28 mouse cellular contexts compared by ENCODE assay signal in genomic region chr17:36971172-36971850, GRCm38 (mm10). TPM values are rescaled to one million over a fixed set of nuclear protein-coding genes. Genes with fewer than 3 reads are reported as not detected.
DNase-seq lines count a peak whose midpoint lies in the region; ATAC-seq and TF ChIP-seq lines count a peak whose summit lies in the region.
"Had no signal": no experiment of that assay in that cellular context is flagged by ENCODE, and none has a peak within 500 bp of the region (broad histone marks: within the 10 kb centered on the region; RNA-seq: fewer than 3 reads in every experiment).

No protein-coding gene starts in this region.

- ATAC-seq in frontal cortex, adult (ENCODE audit: low TSS enrichment): peak; percentile 93
- peak; percentile 78 for ATAC-seq in common myeloid progenitor, adult 5-6 weeks (replicated peaks; ENCODE audit: low read depth, poor library complexity, severe bottlenecking)
- ATAC-seq in neural tube, embryonic 15.5 days (ENCODE audit: low FRiP score): no peak
- ATAC-seq: Patski had no signal

- no peak overlapping the region for H3K27ac ChIP-seq in CH12.LX (ENCODE audit: insufficient read depth, low read depth)
- no peak overlapping the region for H3K27ac ChIP-seq in neural tube, embryonic 15.5 days (replicated peaks)
- H3K27ac ChIP-seq: embryonic facial prominence, embryonic 15.5 days; limb, embryonic 10.5 days; midbrain, embryonic 10.5 days; neural tube, embryonic 13.5 days had no signal

- H3K4me1 ChIP-seq in CH12.LX (ENCODE audit: control insufficient read depth in 1 of 2, insufficient read depth in 2 of 2): peaks cover 0 to 11% of the 10 kb centered on the region in 2 experiments; a peak in 2 of 4 replicates
- no peaks in the 10 kb centered on the region for H3K4me1 ChIP-seq in neural tube, embryonic 15.5 days
- H3K4me1 ChIP-seq: embryonic facial prominence, embryonic 15.5 days; limb, embryonic 10.5 days; midbrain, embryonic 10.5 days; neural tube, embryonic 13.5 days had no signal

- no peaks in the 10 kb centered on the region for H3K36me3 ChIP-seq in CH12.LX (replicated peaks in 1 of 2; ENCODE audit: control insufficient read depth in 1 of 2, insufficient read depth in 1 of 2, low read length in 1 of 2)
- H3K36me3 ChIP-seq in neural tube, embryonic 15.5 days: no peaks in the 10 kb centered on the region
- H3K36me3 ChIP-seq: embryonic facial prominence, embryonic 15.5 days; limb, embryonic 10.5 days; midbrain, embryonic 10.5 days; neural tube, embryonic 13.5 days had no signal

- WGBS in neural tube, embryonic 15.5 days: 90% methylated on average over 6 of the region's 6 CpGs

- H3K4me2 ChIP-seq in CH12.LX (ENCODE audit: insufficient read depth, low read depth, poor library complexity, severe bottlenecking): no peak overlapping the region
- no peak overlapping the region for H3K4me2 ChIP-seq in neural tube, embryonic 15.5 days
- H3K4me2 ChIP-seq: embryonic facial prominence, embryonic 15.5 days; neural tube, embryonic 13.5 days had no signal

- no peaks in the 10 kb centered on the region for H3K79me2 ChIP-seq in CH12.LX (replicated peaks; ENCODE audit: control insufficient read depth, extremely low read depth, insufficient read depth, poor library complexity, severe bottlenecking)

- in situ Hi-C loops in CH12.LX (cut with MboI; ENCODE audit: low pct_ligation_motif_present, low pct_unique_long_range_greater_than_20kb, low sequenced_read_pairs): no loop called here

- DNase-seq in frontal cortex, postnatal 14 days (ENCODE audit: low spot score in 2 of 2): no peak
- DNase-seq in CH12.LX (ENCODE audit: extremely low read depth): no peak
- DNase-seq in naive thymus-derived CD4-positive, alpha-beta T cell, adult 2 months (ENCODE audit: low read depth): peak; percentile 54
- no peak for DNase-seq in lung, postnatal 25 days (ENCODE audit: low spot score)
- DNase-seq in urinary bladder, postnatal 10 days (ENCODE audit: low spot score): no peak
- DNase-seq: adrenal gland, postnatal 36 days; cerebellum, adult 18-20 months; cerebellum, postnatal 25 days; heart, adult 18-20 months; kidney, postnatal 4 days; layer of hippocampus, adult 9-11 months; liver, postnatal 0 days; lung, postnatal 14 days had no signal

- dilution Hi-C loops in CH12.LX (cut with MboI; ENCODE audit: extremely low pct_ligation_motif_present, extremely low pct_unique_long_range_greater_than_20kb, low sequenced_read_pairs): no loop called here

- TF ChIP-seq POLR2A in CH12.LX (IDR thresholded peaks at IDR 0.05; ENCODE audit: low read depth, low read length): no peak

- H3K9me3 ChIP-seq in CH12.LX (replicated peaks; ENCODE audit: low read length): no peaks in the 10 kb centered on the region
- H3K9me3 ChIP-seq in neural tube, embryonic 15.5 days (replicated peaks): no peaks in the 10 kb centered on the region
- H3K9me3 ChIP-seq: embryonic facial prominence, embryonic 15.5 days; limb, embryonic 10.5 days; midbrain, embryonic 10.5 days; neural tube, embryonic 13.5 days had no signal

- H3K9ac ChIP-seq in CH12.LX (ENCODE audit: insufficient read depth, low read depth): no peak overlapping the region
- H3K9ac ChIP-seq in neural tube, embryonic 15.5 days (replicated peaks): no peak overlapping the region
- H3K9ac ChIP-seq: embryonic facial prominence, embryonic 15.5 days; liver, postnatal 0 days; neural tube, embryonic 13.5 days had no signal

- 0 out of 2 replicates have a peak, but pooled peaks have one; percentile 18 for TF ChIP-seq EP300 in CH12.LX (IDR thresholded peaks at IDR 0.05; ENCODE audit: low read length)

- H3K27me3 ChIP-seq in CH12.LX (replicated peaks): no peaks in the 10 kb centered on the region
- H3K27me3 ChIP-seq in neural tube, embryonic 15.5 days (replicated peaks): no peaks in the 10 kb centered on the region
- H3K27me3 ChIP-seq: embryonic facial prominence, embryonic 15.5 days; neural tube, embryonic 13.5 days had no signal

- no peak for TF ChIP-seq CTCF in CH12.LX (conservative IDR thresholded peaks at IDR 0.05 in 1 of 2, IDR thresholded peaks at IDR 0.05 in 1 of 2; ENCODE audit: low read depth in 2 of 2, low read length in 2 of 2)

- TF ChIP-seq RAD21 in CH12.LX (IDR thresholded peaks at IDR 0.05; ENCODE audit: low read depth, low read length): no peak

- no peak overlapping the region for H3K4me3 ChIP-seq in CH12.LX (replicated peaks in 1 of 3; ENCODE audit: low read depth in 2 of 3, low read length in 2 of 3, poor library complexity in 1 of 3)
- H3K4me3 ChIP-seq in neural tube, embryonic 15.5 days (replicated peaks): no peak overlapping the region
- H3K4me3 ChIP-seq: embryonic facial prominence, embryonic 15.5 days; limb, embryonic 10.5 days; midbrain, embryonic 10.5 days; neural tube, embryonic 13.5 days had no signal

TF ChIP-seq in CH12.LX, 34 proteins besides CTCF, POLR2A, EP300 and RAD21:
- TF ChIP-seq TBP (conservative IDR thresholded peaks at IDR 0.05; ENCODE audit: low read depth, low read length) (no peak), CHD1 (IDR thresholded peaks at IDR 0.05; ENCODE audit: low read depth, low read length) (no peak), ZMIZ1 (IDR thresholded peaks at IDR 0.05; ENCODE audit: low read depth, low read length) (no peak), MAX (IDR thresholded peaks at IDR 0.05; ENCODE audit: low read length) (no peak), MYC (IDR thresholded peaks at IDR 0.05; ENCODE audit: low read depth, low read length) (no peak), POLR2AphosphoS2 (IDR thresholded peaks at IDR 0.05; ENCODE audit: low read depth, low read length) (no peak), MXI1 (IDR thresholded peaks at IDR 0.05; ENCODE audit: low read depth, low read length) (no peak), MAZ (IDR thresholded peaks at IDR 0.05; ENCODE audit: low read depth, low read length) (no peak), E2F4 (IDR thresholded peaks at IDR 0.05; ENCODE audit: insufficient replicate concordance, low read depth, low read length) (no peak), ELF1 (IDR thresholded peaks at IDR 0.05; ENCODE audit: low read depth, low read length) (no peak), NRF1 (IDR thresholded peaks at IDR 0.05; ENCODE audit: low read depth, low read length) (no peak), NELFE (IDR thresholded peaks at IDR 0.05; ENCODE audit: low read depth, low read length) (no peak), CHD2 (IDR thresholded peaks at IDR 0.05; ENCODE audit: low read length) (no peak), MAFK (IDR thresholded peaks at IDR 0.05; ENCODE audit: insufficient replicate concordance, low read length) (no peak), JUN (IDR thresholded peaks at IDR 0.05; ENCODE audit: insufficient read depth, low read depth, low read length) (no peak), USF1 (IDR thresholded peaks at IDR 0.05; ENCODE audit: low read depth, low read length) (no peak)

RNA-seq across cellular contexts. Expression of gene 2410137M14Rik, which starts 9.7 kb away (rescaled TPM):
- not detected in 2 replicates for total RNA-seq in CH12.LX (2012; rRNA removed)
- total RNA-seq in CH12.LX (2014; rRNA removed): 0.31 TPM in 1 of 2 replicates, not detected in the other
- 0.40 TPM in 1 of 2 replicates, not detected in the other for polyA plus RNA-seq in CH12.LX (2012; ENCODE audit: insufficient read length, low read depth)
- total RNA-seq in common myeloid progenitor, adult 5-6 weeks (2017): not detected in 2 replicates
- polyA plus RNA-seq in neural tube, embryonic 15.5 days (2015; fragmentation: Nextera tagmentation; extraction: Ambion mirVana): 0.27 TPM in 1 of 2 replicates, not detected in the other
- total RNA-seq: adrenal gland, postnatal 36 days; gastrocnemius, adult 8-10 months; liver, adult 2 months; monocyte, adult 5-6 weeks had no signal
- polyA plus RNA-seq: embryonic facial prominence, embryonic 15.5 days; heart, embryonic 14.5 days; hindbrain, embryonic 11.5 days; kidney, embryonic 14.5 days; limb, embryonic 10.5 days; liver, adult 2 months; liver, postnatal 0 days; midbrain, embryonic 10.5 days; Patski; small intestine, adult 2 months had no signal

RNA-seq across cellular contexts. Expression of gene Znrd1as, which starts 12.9 kb away (rescaled TPM):
- total RNA-seq in CH12.LX (2012; rRNA removed) (8.1 and 8.6 TPM in 2 replicates), CH12.LX (2014; rRNA removed) (8.5 and 8.6 TPM in 2 replicates)
- polyA plus RNA-seq in CH12.LX (2012; ENCODE audit: insufficient read length, low read depth): 9.3 and 13.0 TPM in 2 replicates
- total RNA-seq in common myeloid progenitor, adult 5-6 weeks (2017): 7.8 and 9.0 TPM in 2 replicates
- 5.5 and 5.8 TPM in 2 replicates for polyA plus RNA-seq in neural tube, embryonic 15.5 days (2015; fragmentation: Nextera tagmentation; extraction: Ambion mirVana)

RNA-seq across cellular contexts. Expression of gene Znrd1, which starts 13.0 kb away (rescaled TPM):
- total RNA-seq in CH12.LX (2012; rRNA removed) (66.9 and 80.3 TPM in 2 replicates), CH12.LX (2014; rRNA removed) (66.8 and 67.3 TPM in 2 replicates)
- polyA plus RNA-seq in CH12.LX (2012; ENCODE audit: insufficient read length, low read depth): 74.5 and 98.1 TPM in 2 replicates
- total RNA-seq in common myeloid progenitor, adult 5-6 weeks (2017): 35.6 and 37.3 TPM in 2 replicates
- 59.2 and 62.9 TPM in 2 replicates for polyA plus RNA-seq in neural tube, embryonic 15.5 days (2015; fragmentation: Nextera tagmentation; extraction: Ambion mirVana)

RNA-seq across cellular contexts. Expression of gene H2-M5, which starts 18.0 kb away (rescaled TPM):
- total RNA-seq in CH12.LX (2012; rRNA removed) (0.84 and 1.1 TPM in 2 replicates), CH12.LX (2014; rRNA removed) (0.58 and 1.1 TPM in 2 replicates)
- 2.2 and 3.6 TPM in 2 replicates for polyA plus RNA-seq in CH12.LX (2012; ENCODE audit: insufficient read length, low read depth)
- total RNA-seq in common myeloid progenitor, adult 5-6 weeks (2017): not detected in 2 replicates
- 2.5 and 2.7 TPM in 2 replicates for polyA plus RNA-seq in neural tube, embryonic 15.5 days (2015; fragmentation: Nextera tagmentation; extraction: Ambion mirVana)
- total RNA-seq: adrenal gland, postnatal 36 days; gastrocnemius, adult 8-10 months; heart, adult 18-20 months; liver, adult 2 months; monocyte, adult 5-6 weeks had no signal
- polyA plus RNA-seq: liver, adult 2 months; liver, postnatal 0 days had no signal

RNA-seq across cellular contexts. Expression of gene Ppp1r11, which starts 19.8 kb away (rescaled TPM):
- total RNA-seq in CH12.LX (2012; rRNA removed): 208 and 209 TPM in 2 replicates
- total RNA-seq in CH12.LX (2014; rRNA removed): 120 and 128 TPM in 2 replicates
- 238 and 276 TPM in 2 replicates for polyA plus RNA-seq in CH12.LX (2012; ENCODE audit: insufficient read length, low read depth)
- 41.4 and 79.0 TPM in 2 replicates for total RNA-seq in common myeloid progenitor, adult 5-6 weeks (2017)
- 155 and 168 TPM in 2 replicates for polyA plus RNA-seq in neural tube, embryonic 15.5 days (2015; fragmentation: Nextera tagmentation; extraction: Ambion mirVana)
